Mouse (Mus musculus) liver, embryonic 14 days (tissue): Measurements from ENCODE around the gene Cand1. TPM values are rescaled to one million over a fixed set of nuclear protein-coding genes. Genes with fewer than 3 reads are reported as not detected.

ENCODE experiments used
- polyA plus RNA-seq: library from polyadenylated mRNA; depleted of rRNA; stranded (reverse); fragments of >200 nt; gene quantifications from 2 replicates; pipeline ENCODE4 v1.2.3, GENCODE M21; 2012; rRNA removed

Cand1 gene
- polyA plus RNA-seq, result 10.9 and 13.5 TPM in 2 replicates

DNA sequence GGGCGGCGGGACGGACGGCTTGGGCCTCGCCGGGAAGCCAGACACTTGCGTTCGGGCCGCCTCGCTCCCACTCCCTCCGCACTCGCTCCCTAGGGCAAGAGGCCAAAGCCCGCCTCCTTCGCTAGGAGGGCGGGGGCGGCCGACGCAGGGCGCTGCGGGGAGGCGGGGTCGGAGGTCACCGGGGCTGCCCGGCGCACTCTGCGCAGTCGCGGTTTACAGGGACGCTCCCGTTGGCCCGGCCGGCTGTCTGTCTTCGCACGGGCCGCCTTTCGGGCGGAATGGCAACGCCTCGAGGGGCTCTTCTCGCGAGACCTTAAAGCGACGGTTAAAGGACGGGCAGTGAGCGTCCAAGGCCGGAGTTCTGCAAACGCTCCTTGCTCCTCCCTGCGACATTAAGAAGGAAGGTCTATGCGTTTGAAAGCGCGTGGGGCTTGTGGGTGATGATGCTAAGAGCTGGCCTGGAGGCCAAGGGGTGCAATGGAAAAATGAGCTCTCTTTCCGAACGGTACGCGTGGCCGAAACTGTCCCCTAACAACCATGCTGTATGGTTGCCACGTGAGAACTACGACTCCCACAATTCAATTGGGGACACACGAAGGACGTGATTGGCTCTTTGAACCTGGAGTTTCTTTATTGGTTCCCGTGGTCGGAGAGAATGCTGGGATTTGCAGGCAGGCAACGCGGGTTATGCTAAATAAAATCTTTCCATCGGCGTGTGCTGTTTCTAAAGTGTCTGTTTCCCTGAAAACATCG lies at the start of gene Cand1:
Gene Cand1 (minus strand): TSS at position 87 of the 753 bp plus-strand sequence.

Other genes starting within 250 kb of the Cand1 start
- gene Grip1, start 213.8 kb upstream of the Cand1 start, polyA plus RNA-seq, result 0.64 and 0.68 TPM in 2 replicates